In genomic region chr9:70209296-70210049, GRCm38 (mm10) we compare ENCODE assay signal across 8 mouse cellular contexts. TPM values are rescaled to one million over a fixed set of nuclear protein-coding genes. Genes with fewer than 3 reads are reported as not detected.
DNase-seq lines count a peak whose midpoint lies in the region; ATAC-seq and TF ChIP-seq lines count a peak whose summit lies in the region.

No protein-coding gene starts in this region.

- ATAC-seq in hindbrain, embryonic 14.5 days (ENCODE audit: low FRiP score), result no peak
- ATAC-seq in kidney, postnatal 0 days (replicated peaks; ENCODE audit: low FRiP score, low read depth), result 0 out of 2 replicates have a peak, but pooled peaks have one; percentile 42

- intact Hi-C loops in heart, adult 2 months (cut with DNase I), result loop anchor here (2.0 kb wide), 1 partner anchor 113 kb away; no protein-coding TSS in a partner anchor

- TF ChIP-seq POLR2A in bone marrow, adult 2 months (IDR thresholded peaks at IDR 0.05; ENCODE audit: borderline replicate concordance, control insufficient read depth, low read depth, low read length), result no peak
- 0 out of 2 replicates have a peak, but pooled peaks have one; percentile 41 for TF ChIP-seq POLR2A in heart, adult 2 months (IDR thresholded peaks at IDR 0.05; ENCODE audit: insufficient read depth, low read depth, low read length)

- H3K9me3 ChIP-seq in hindbrain, embryonic 14.5 days (ENCODE audit: control insufficient read depth, low read length), result no peaks in the 10 kb centered on the region
- no peaks in the 10 kb centered on the region for H3K9me3 ChIP-seq in hindbrain, embryonic 10.5 days
- no peaks in the 10 kb centered on the region for H3K9me3 ChIP-seq in kidney, postnatal 0 days (replicated peaks; ENCODE audit: low read length)

- WGBS in hindbrain, embryonic 14.5 days, result 78% methylated on average over 8 of the region's 8 CpGs
- WGBS in hindbrain, embryonic 10.5 days, result 81% methylated on average over 8 of the region's 8 CpGs
- 62% methylated on average over 8 of the region's 8 CpGs for WGBS in bone marrow, adult 2 months
- WGBS in heart, adult 2 months, result 60% methylated on average over 8 of the region's 8 CpGs
- WGBS in kidney, postnatal 0 days, result 43% methylated on average over 8 of the region's 8 CpGs

- H3K9ac ChIP-seq in hindbrain, embryonic 14.5 days, result no peak overlapping the region
- H3K9ac ChIP-seq in heart, adult 2 months (ENCODE audit: low read depth, low read length), result no peak overlapping the region
- no peak overlapping the region for H3K9ac ChIP-seq in kidney, postnatal 0 days (ENCODE audit: low read depth, low read length)

- peaks cover 2% of the 10 kb centered on the region for H3K79me2 ChIP-seq in heart, adult 2 months (replicated peaks; ENCODE audit: control insufficient read depth, insufficient read depth, low read length)

- H3K4me3 ChIP-seq in hindbrain, embryonic 14.5 days (replicated peaks; ENCODE audit: low read length), result no peak overlapping the region
- H3K4me3 ChIP-seq in hindbrain, embryonic 10.5 days, result no peak overlapping the region
- H3K4me3 ChIP-seq in bone marrow, adult 2 months (replicated peaks; ENCODE audit: control insufficient read depth, low read depth, low read length), result no peak overlapping the region
- peak overlapping the region; percentile 89 for H3K4me3 ChIP-seq in heart, adult 2 months
- peak overlapping the region; percentile 82 for H3K4me3 ChIP-seq in kidney, postnatal 0 days (replicated peaks; ENCODE audit: low read depth, low read length)

- H3K4me2 ChIP-seq in hindbrain, embryonic 14.5 days (replicated peaks), result peak overlapping the region; percentile 97
- H3K4me2 ChIP-seq in kidney, postnatal 0 days (ENCODE audit: low read length), result peak overlapping the region; percentile 100

- H3K4me1 ChIP-seq in hindbrain, embryonic 14.5 days (replicated peaks; ENCODE audit: control insufficient read depth, insufficient read depth, low read length), result peaks cover 13% of the 10 kb centered on the region; the same call in 1 of the 2 replicates
- peaks cover 33% of the 10 kb centered on the region for H3K4me1 ChIP-seq in hindbrain, embryonic 10.5 days (replicated peaks)
- H3K4me1 ChIP-seq in bone marrow, adult 2 months (ENCODE audit: control insufficient read depth, insufficient read depth, low read length), result no peaks in the 10 kb centered on the region; the same call in 1 of the 2 replicates
- peaks cover 6% of the 10 kb centered on the region for H3K4me1 ChIP-seq in heart, adult 2 months (ENCODE audit: control insufficient read depth, insufficient read depth, low read length)
- H3K4me1 ChIP-seq in kidney, postnatal 0 days (replicated peaks; ENCODE audit: insufficient read depth, low read length), result peaks cover 3% of the 10 kb centered on the region; the same call in 1 of the 2 replicates

- no peak for DNase-seq in hindbrain, embryonic 14.5 days (ENCODE audit: low spot score)
- no peak for DNase-seq in hindbrain, embryonic 10.5 days (ENCODE audit: low spot score)
- DNase-seq in heart, adult 2 months, result peak; percentile 51 to 74
- peak; percentile 67 for DNase-seq in kidney, postnatal 0 days (ENCODE audit: low spot score)
- DNase-seq in spleen, adult 18-20 months, result peak; percentile 65 to 73
- no peak for DNase-seq in frontal cortex, adult 2 months (ENCODE audit: extremely low spot score in 1 of 2, low spot score in 1 of 2)
- no peak for DNase-seq in adrenal gland, adult 2 months

- TF ChIP-seq EP300 in heart, adult 2 months (IDR thresholded peaks at IDR 0.05; ENCODE audit: insufficient read depth, low read depth, low read length), result no peak

- TF ChIP-seq CTCF in bone marrow, adult 2 months (IDR thresholded peaks at IDR 0.05; ENCODE audit: control insufficient read depth, insufficient read depth, low read length), result no peak
- TF ChIP-seq CTCF in heart, adult 2 months (IDR thresholded peaks at IDR 0.05), result no peak
- TF ChIP-seq CTCF in kidney, postnatal 0 days (IDR thresholded peaks at IDR 0.05; ENCODE audit: low read depth), result 0 out of 2 replicates have a peak, but pooled peaks have one; percentile 2

- no peak overlapping the region for H3K27ac ChIP-seq in hindbrain, embryonic 14.5 days
- no peak overlapping the region for H3K27ac ChIP-seq in hindbrain, embryonic 10.5 days
- 0 out of 2 replicates have a peak overlapping the region, but pooled peaks have one; percentile 28 for H3K27ac ChIP-seq in bone marrow, adult 2 months (ENCODE audit: control insufficient read depth, insufficient read depth, low read depth, low read length, poor library complexity)
- peak overlapping the region; percentile 98 for H3K27ac ChIP-seq in heart, adult 2 months
- no peak overlapping the region for H3K27ac ChIP-seq in kidney, postnatal 0 days

- no peaks in the 10 kb centered on the region for H3K36me3 ChIP-seq in hindbrain, embryonic 14.5 days (replicated peaks; ENCODE audit: control insufficient read depth, insufficient read depth)
- no peaks in the 10 kb centered on the region for H3K36me3 ChIP-seq in hindbrain, embryonic 10.5 days
- no peaks in the 10 kb centered on the region for H3K36me3 ChIP-seq in heart, adult 2 months (ENCODE audit: control insufficient read depth, insufficient read depth, low read length)
- no peaks in the 10 kb centered on the region for H3K36me3 ChIP-seq in kidney, postnatal 0 days (ENCODE audit: insufficient read depth, low read length)

- H3K27me3 ChIP-seq in hindbrain, embryonic 14.5 days (ENCODE audit: control insufficient read depth, insufficient read depth, low read length), result peaks cover 4% of the 10 kb centered on the region; the same call in 1 of the 2 replicates
- peaks cover 11% of the 10 kb centered on the region for H3K27me3 ChIP-seq in hindbrain, embryonic 10.5 days (ENCODE audit: insufficient read depth, poor library complexity, severe bottlenecking)
- no peaks in the 10 kb centered on the region for H3K27me3 ChIP-seq in heart, adult 2 months (ENCODE audit: control insufficient read depth, insufficient read depth, low read length)
- H3K27me3 ChIP-seq in kidney, postnatal 0 days (ENCODE audit: insufficient read depth, low read length), result no peaks in the 10 kb centered on the region

RNA-seq across cellular contexts. Expression of gene Myo1e, which starts 2.3 kb away (rescaled TPM):
- 7.8 and 7.9 TPM in 2 replicates for polyA plus RNA-seq in hindbrain, embryonic 14.5 days (2014; fragmentation: Nextera tagmentation; extraction: Ambion mirVana)
- polyA plus RNA-seq in hindbrain, embryonic 10.5 days (2016; fragmentation: Nextera tagmentation; extraction: Ambion mirVana), result 12.6 and 15.2 TPM in 2 replicates
- polyA plus RNA-seq in bone marrow, adult 2 months (2011; ENCODE audit: insufficient read depth, insufficient read length, low replicate concordance, missing spikeins), result 4.7 and 4.9 TPM in 2 replicates
- 10 to 100 TPM in 1 of 2 experiments, 1 to 10 TPM in 1; 8.5 to 11.3 TPM for total RNA-seq in heart, adult 2 months (2021)
- polyA plus RNA-seq in heart, adult 2 months (2012; rRNA removed), result 3.9 and 5.8 TPM in 2 replicates
- 17.0 and 20.2 TPM in 2 replicates for polyA plus RNA-seq in kidney, postnatal 0 days (2015; fragmentation: Nextera tagmentation; extraction: Ambion mirVana)
- 7.9 and 8.2 TPM in 2 replicates for polyA plus RNA-seq in frontal cortex, adult 2 months (2012; rRNA removed)
- 10 to 100 TPM; 23.4 to 29.3 TPM for total RNA-seq in adrenal gland, adult 2 months (2021)
- polyA plus RNA-seq in adrenal gland, adult 2 months (2012; rRNA removed), result 3.1 and 4.2 TPM in 2 replicates

Comparison
In these comparisons a context has a peak if more than half of its experiments do, and no peak if none do; other contexts are left out.
1. DNase-seq: peak in heart, adult 2 months (2 of 2), kidney, postnatal 0 days (single experiment) and spleen, adult 18-20 months (2 of 2); none in hindbrain, embryonic 14.5 days (single experiment), hindbrain, embryonic 10.5 days (single experiment), frontal cortex, adult 2 months (0 of 2) and adrenal gland, adult 2 months (single experiment).
2. H3K27ac ChIP-seq: peak in bone marrow, adult 2 months (single experiment) and heart, adult 2 months (single experiment); none in hindbrain, embryonic 14.5 days (single experiment), hindbrain, embryonic 10.5 days (single experiment) and kidney, postnatal 0 days (single experiment).
3. H3K4me3 ChIP-seq: peak in heart, adult 2 months (single experiment) and kidney, postnatal 0 days (single experiment); none in hindbrain, embryonic 14.5 days (single experiment), hindbrain, embryonic 10.5 days (single experiment) and bone marrow, adult 2 months (single experiment).